Mouse (Mus musculus) liver, adult 2 months (tissue): ENCODE data around the gene Mtf1. TPM values are rescaled to one million over a fixed set of nuclear protein-coding genes. Genes with fewer than 3 reads are reported as not detected.

Experiments
- DNase-seq: peaks from one replicate; pipeline ENCODE4 v3.0.0-alpha.2; 2011; ENCODE audit warnings: low read depth, low spot score; ENCODE audit errors: extremely low read depth
- H3K27ac ChIP-seq: fragments of 200-500 bp; replicated peaks from 2 replicates; pipeline ENCODE4 v1.5.1; 2012; ENCODE audit warnings: low read depth, mild to moderate bottlenecking, control low read depth, inconsistent platforms, low read length; ENCODE audit not compliant: insufficient read depth
- H3K27me3 ChIP-seq: fragments of 200-500 bp; 2 replicates; pipeline ENCODE4 v1.6.1; 2012; ENCODE audit warnings: mild to moderate bottlenecking, moderate library complexity, low read length, inconsistent platforms; ENCODE audit not compliant: control insufficient read depth, insufficient read depth
- H3K36me3 ChIP-seq: fragments of 200-500 bp; 2 replicates; pipeline ENCODE4 v1.6.1; 2012; ENCODE audit warnings: low read length, inconsistent platforms; ENCODE audit not compliant: control insufficient read depth, insufficient read depth
- H3K4me1 ChIP-seq: fragments of 200-500 bp; 2 replicates; pipeline ENCODE4 v1.6.1; 2011; ENCODE audit warnings: low read length; ENCODE audit not compliant: control insufficient read depth, insufficient read depth
- H3K4me3 ChIP-seq: fragments of 200-500 bp; 2 replicates; pipeline ENCODE4 v1.5.1; 2011; ENCODE audit warnings: low read depth, mild to moderate bottlenecking, control low read depth, low read length, moderate library complexity; ENCODE audit not compliant: insufficient read depth
- H3K79me2 ChIP-seq: fragments of 200-500 bp; 2 replicates; pipeline ENCODE4 v1.6.1; 2012; ENCODE audit warnings: inconsistent platforms, mild to moderate bottlenecking, low read length, moderate library complexity; ENCODE audit not compliant: control insufficient read depth, insufficient read depth
- H3K9ac ChIP-seq: fragments of 200-500 bp; 2 replicates; pipeline ENCODE4 v1.6.1; 2012; ENCODE audit warnings: low read depth, mild to moderate bottlenecking, control low read depth, inconsistent platforms, low read length
- CTCF ChIP-seq: fragments of 200-500 bp; IDR thresholded peaks from 2 replicates; pipeline ENCODE4 v1.5.1; 2011; ENCODE audit warnings: low read depth, low read length, control low read depth
- POLR2A ChIP-seq: fragments of 200-500 bp; IDR thresholded peaks from 2 replicates; pipeline ENCODE4 v1.6.1; 2011; ENCODE audit warnings: low read length, control low read depth; ENCODE audit not compliant: insufficient read depth; ENCODE audit errors: extremely low read depth
- WGBS: fragments of 180-500 bp; shearing (Covaris S2); methylation state at CpG from one replicate; pipeline ENCODE4 v1.1.7; 2018; 5-methylcytosine and 5-hydroxymethylcytosine counted together
- polyA plus RNA-seq: library from polyadenylated mRNA; depleted of rRNA; stranded (reverse); fragments of >200 nt; gene quantifications from 2 replicates; pipeline ENCODE4 v1.2.3, GENCODE M21; 2012
- total RNA-seq: library from RNA; depleted of rRNA; stranded (reverse); fragments of >200 nt; gene quantifications from 2 replicates; pipeline ENCODE4 v1.2.3, GENCODE M21; 2014

Gene Mtf1
- total and polyA plus RNA-seq, 2 experiments: 4.3 to 5.1 TPM

DNA sequence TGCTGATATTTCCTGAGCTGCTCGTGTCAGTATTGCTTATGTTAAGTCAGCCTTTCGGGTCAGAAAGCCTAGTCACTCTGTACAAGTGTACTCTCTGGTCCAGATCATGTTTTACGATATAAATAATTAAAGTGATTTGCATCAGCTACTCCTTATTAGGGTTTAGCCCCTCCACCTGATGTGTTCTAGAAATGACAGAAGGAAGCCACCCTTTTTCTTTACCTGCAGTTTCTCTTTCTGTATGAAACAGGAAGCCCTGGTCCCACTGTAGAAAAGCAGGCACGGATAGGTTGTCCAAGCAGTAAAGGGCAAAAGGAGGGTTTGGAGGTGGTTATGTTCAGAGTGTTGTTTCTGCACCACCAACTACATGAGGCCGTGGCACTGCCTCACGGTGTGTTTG is 1.5 kb downstream of the Mtf1 start:
- no peak overlapping the region for H3K9ac ChIP-seq
- H3K27ac ChIP-seq: no peak overlapping the region
- no peak overlapping the region for H3K4me3 ChIP-seq
- no peak for DNase-seq
- TF ChIP-seq CTCF: no peak
- no peak for TF ChIP-seq POLR2A
- no peaks in the 10 kb centered on the region for H3K27me3 ChIP-seq
- peaks cover 21% of the 10 kb centered on the region; the same call in 1 of the 2 replicates for H3K79me2 ChIP-seq
- WGBS: 52% methylated on average over 6 of the region's 6 CpGs
- H3K4me1 ChIP-seq: peaks cover 19% of the 10 kb centered on the region
- peaks cover 22% of the 10 kb centered on the region; the same call in 1 of the 2 replicates for H3K36me3 ChIP-seq

DNA sequence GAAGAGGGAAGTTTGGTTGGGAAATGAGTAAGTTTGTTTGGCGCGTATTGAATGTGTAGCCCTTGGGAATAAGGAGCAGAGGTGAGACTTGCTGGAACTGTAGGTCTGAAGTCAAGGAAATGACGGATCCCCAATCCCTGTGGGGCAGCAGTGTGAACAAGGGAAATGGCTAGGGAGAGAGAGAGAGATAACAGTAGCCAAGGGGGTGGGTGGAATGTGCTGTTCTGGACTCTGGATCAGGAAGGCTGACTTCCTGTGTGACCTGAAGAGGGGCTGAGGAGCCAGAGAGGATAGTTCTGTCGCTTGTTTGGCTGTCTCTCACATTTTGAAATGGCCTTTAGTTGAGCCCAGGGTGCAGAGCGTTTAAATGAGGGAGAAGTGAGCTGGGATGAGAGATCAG is 6.6 kb downstream of the Mtf1 start:
- Histone ChIP-seq H3K36me3 (peaks cover 15% of the 10 kb centered on the region; the same call in 1 of the 2 replicates), H3K9ac (no peak overlapping the region), H3K27me3 (no peaks in the 10 kb centered on the region), H3K4me3 (no peak overlapping the region), H3K27ac (peak overlapping the region; percentile 87), H3K79me2 (peaks cover 30% of the 10 kb centered on the region), H3K4me1 (peaks cover 31% of the 10 kb centered on the region)
- 48% methylated on average over 5 of the region's 5 CpGs for WGBS
- peak; percentile 39 for DNase-seq
- TF ChIP-seq CTCF (no peak), POLR2A (no peak)

DNA sequence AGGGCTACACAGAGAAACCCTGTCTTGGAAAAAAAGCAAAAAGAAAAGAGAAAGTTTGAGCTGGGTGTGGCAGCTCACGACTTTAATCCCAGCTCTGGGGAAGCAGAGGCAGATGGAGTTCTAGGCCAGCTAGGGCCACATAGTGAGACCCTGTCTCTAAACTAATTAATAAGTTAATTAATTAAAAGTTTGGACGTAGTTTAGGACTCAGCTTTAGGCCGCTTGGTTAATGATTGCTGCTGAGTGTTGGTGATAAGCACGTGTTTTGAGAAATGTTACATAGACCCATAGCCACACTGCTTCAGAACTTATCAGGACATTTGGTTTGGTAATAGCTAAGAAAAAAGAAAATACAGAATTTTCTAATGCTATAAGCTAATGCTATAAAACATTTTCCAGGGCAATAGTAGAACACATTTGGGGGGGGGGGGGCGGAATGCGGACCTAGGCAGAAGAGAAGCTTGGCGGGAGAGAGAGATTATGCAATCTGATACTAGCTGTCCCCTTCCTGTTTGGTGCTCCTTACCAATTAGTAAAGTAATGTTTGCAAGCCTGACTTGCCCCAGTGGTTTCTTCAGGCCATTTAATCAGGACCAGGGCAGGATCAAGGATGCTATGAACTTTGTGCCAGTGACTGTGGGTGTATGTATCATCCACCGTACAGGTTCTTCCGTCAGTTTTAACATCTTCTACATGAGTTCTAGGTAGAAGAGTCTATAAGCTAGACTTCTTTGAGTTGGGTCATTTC is 7.4 kb downstream of the Mtf1 start:
- no peak overlapping the region for H3K9ac ChIP-seq
- H3K27ac ChIP-seq: peak overlapping the region; percentile 87
- TF ChIP-seq POLR2A (no peak), CTCF (no peak)
- H3K79me2 ChIP-seq: peaks cover 30% of the 10 kb centered on the region
- H3K27me3 ChIP-seq: no peaks in the 10 kb centered on the region
- DNase-seq: peak; percentile 83
- peaks cover 15% of the 10 kb centered on the region; the same call in 1 of the 2 replicates for H3K36me3 ChIP-seq
- H3K4me3 ChIP-seq: no peak overlapping the region
- peaks cover 29% of the 10 kb centered on the region for H3K4me1 ChIP-seq
- 8% methylated on average over 9 of the region's 9 CpGs for WGBS

DNA sequence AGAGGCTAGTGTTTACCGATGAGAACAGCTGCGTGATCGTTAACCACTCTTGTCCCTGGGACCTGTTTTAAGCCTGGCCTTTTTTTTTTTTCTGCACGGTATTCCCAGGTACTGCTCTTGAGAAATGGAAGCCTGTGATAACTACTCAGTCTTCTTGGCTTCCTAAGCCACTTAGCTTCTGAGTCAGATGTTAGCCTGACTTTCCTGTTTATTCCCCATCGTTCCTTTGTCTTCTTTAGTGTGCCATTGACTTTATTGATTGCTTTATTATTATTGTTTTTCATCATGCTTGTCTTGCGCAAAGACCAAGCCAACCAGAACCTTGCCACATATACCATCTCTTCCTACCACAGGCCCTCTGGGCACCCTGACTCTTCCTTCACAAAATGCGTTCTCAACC is 8.2 kb downstream of the Mtf1 start:
- H3K36me3 ChIP-seq: peaks cover 10% of the 10 kb centered on the region; the same call in 1 of the 2 replicates
- TF ChIP-seq CTCF (no peak), POLR2A (no peak)
- H3K79me2 ChIP-seq: peaks cover 29% of the 10 kb centered on the region
- peak; percentile 88 for DNase-seq
- H3K27ac ChIP-seq: peak overlapping the region; percentile 87
- 16% methylated on average over 7 of the region's 7 CpGs for WGBS
- H3K27me3 ChIP-seq: no peaks in the 10 kb centered on the region
- H3K9ac ChIP-seq: no peak overlapping the region
- no peak overlapping the region for H3K4me3 ChIP-seq
- peaks cover 29% of the 10 kb centered on the region for H3K4me1 ChIP-seq

DNA sequence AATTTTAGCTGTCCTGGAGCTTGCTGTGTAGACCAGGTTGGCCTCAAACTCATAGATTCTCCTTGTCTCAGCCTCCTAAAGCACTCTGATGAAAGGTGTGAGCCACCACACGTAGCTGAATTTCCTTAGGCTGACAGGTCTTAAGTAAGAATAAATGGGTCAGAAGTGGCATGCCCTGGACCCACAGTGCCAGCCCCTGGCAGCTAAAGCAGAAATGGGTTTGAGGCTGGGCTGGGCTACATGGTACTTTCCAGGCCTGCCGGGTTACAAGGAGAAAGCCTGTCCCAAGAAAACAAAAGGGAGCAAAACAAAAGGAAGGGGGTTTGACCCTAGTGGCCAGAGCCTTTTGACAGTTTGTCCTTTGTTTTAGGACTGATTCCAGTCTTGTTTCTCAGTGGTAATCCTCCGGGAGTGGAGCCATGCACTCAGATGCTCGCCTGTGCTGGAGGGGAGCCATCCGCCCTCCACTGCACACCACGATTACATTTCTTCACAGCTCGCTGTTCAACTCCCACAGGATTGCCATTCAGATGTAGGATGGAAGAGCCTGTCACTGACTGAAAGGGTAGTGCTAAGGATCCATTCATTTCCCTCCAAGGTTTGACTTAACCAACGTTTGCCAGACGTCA is 9.6 kb downstream of the Mtf1 start:
- Histone ChIP-seq H3K9ac (no peak overlapping the region), H3K27me3 (no peaks in the 10 kb centered on the region), H3K79me2 (peaks cover 34% of the 10 kb centered on the region), H3K4me3 (no peak overlapping the region), H3K36me3 (no peaks in the 10 kb centered on the region), H3K27ac (no peak overlapping the region), H3K4me1 (peaks cover 27% of the 10 kb centered on the region)
- no peak for DNase-seq
- TF ChIP-seq POLR2A (no peak), CTCF (no peak)
- 78% methylated on average over 9 of the region's 9 CpGs for WGBS
